Mouse (Mus musculus): ENCODE data around the gene Chd2. TPM values are rescaled to one million over a fixed set of nuclear protein-coding genes. Genes with fewer than 3 reads are reported as not detected.
"Not testable (repeated sequence)": the region's sequence is repeated elsewhere in the genome, so short reads cannot be mapped to it uniquely, and the experiment has no call there.

Chd2 gene
- total RNA-seq (2021) = 10 to 100 TPM; 29.8 to 39.6 TPM
- long read RNA-seq, experiment 1, partial matches to known transcripts = 1 of 9 reads
- long read RNA-seq, experiment 1, other reads (novel, unspliced or antisense) = 8 of 9 reads
- long read RNA-seq, experiment 2, partial matches to known transcripts = 0 of 8 reads
- long read RNA-seq, experiment 2, other reads (novel, unspliced or antisense) = 7 of 8 reads

DNA sequence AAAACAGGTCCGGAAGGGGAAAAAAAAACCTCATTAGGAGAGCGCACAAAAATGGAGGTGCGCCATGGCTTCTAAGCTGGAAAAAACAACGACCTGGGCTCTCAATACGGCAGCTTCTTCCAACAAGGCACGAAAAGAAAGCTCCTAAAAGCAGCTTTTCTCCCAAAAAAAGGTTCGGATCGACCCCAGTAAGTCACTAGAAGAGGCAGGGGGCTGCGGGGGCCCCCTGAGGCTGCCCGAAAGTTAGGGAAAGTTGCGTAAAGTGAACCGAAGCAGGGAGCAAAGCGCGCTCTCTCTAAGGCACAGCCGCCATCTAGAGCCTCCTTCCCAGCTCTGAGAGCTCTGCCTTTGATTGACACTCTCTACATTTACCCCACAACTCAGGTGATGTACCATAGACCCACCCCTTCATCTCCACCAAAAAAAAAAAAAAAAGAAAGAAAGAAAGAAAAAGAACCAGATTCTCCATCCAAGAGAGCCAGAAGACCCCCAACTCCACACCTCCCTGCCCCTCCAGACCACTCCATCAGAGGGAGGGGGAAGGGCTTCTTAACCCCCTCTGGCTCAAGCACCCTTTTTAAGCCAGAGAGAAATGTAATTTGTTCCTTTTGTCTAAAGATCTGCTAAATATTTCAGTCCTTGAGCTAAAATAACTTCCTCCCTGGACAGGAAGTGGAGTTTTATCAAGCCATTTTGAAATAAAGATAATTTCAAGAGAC lies at the start of gene Chd2:
TSS of gene Chd2 (minus strand) at position 419 of the 719 bp plus-strand sequence.
- DNase-seq (ENCODE audit: low spot score) = no peak

DNA sequence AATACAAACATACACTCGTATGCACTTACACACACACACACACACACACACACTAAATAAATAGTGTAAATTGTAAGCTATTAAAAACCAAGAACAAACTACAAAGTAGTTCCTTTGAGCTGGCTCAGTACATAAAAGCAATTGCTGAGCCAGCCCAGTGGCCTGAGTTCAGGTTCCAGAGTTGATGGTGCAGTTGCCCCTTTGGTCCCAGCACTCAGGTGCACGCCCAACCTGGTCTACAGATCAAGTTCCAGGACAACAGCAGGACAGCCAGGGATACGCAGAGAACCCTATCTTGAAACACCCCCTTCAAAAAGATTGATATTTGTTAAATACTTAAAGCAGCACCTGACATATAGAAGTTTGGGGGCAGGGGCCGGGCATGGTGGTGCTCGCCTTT lies 49.1 kb upstream of the Chd2 start:
- no peak for DNase-seq (ENCODE audit: low spot score)

DNA sequence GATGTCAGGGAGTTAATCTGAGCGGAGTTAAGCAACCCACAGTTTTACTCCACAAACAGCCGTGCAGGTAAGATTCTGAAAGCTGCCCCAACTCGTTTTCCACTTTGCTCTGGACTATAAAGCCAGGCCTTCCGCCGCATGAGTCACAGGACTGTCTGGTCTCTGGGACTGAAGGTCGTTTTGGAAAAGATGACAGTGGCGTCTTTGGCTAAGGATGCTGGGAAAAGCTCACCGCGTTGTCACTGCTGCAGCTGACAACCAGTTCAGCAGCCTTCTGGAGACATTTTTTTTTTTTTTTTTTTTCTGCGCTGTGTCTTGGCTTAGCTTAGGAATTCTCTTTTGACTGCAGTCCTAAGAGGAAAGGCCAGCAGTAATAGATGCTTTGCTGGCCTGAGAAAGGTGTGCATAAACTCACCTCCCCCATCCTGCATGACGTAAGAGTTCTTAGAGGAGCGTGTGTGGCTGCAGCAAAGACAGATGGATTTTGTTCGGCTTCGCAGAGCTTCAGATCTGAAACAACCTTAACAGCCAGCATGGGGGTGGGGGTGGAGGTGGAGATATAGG lies 47.7 kb upstream of the Chd2 start:
- DNase-seq (ENCODE audit: low spot score) = peak; percentile 59

DNA sequence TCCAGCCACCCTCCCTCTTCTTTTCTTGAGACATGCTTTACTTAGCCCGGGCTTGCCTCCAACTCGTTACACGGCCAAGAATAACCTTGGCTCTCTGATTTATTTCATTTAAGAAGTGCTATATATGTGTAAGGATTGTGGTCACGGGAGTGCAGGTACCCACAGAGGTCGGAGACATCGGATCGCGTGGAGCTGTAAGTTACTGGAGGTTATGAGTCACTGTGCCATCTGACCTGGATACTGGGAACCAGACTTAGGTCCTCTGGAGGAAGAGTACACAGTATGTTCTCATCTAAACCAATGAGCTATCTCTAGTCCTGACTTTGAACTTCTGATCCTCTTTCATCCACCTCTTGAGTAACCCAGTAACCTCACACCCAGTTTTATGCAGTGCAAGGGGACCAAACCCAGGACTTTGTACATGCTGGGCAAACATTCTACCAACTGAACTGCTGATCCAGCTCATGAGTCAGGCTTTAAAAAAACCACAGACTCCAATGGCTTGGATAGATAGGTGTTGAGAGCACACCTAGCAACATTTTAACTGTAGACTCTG lies 46.8 kb upstream of the Chd2 start:
- DNase-seq (ENCODE audit: low spot score) = peak; percentile 65

DNA sequence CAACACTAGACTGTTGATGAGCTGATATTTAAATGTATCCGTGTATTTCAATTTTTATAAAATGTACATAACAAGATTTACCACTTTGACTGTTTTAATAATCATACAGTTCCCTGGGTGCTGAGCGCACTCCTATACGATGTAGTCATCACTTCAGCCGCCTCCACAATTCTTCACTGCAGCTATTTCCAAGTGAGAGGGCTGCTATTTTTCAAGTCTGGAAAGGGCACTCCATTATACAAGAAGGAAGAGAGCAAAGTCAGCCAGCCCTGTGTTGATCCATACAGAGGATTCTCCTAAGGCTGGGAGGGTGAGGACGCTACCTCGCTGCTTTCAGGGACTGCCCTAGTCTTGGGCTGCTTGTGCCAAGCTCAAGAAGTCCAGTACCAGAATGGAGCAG lies 45.1 kb upstream of the Chd2 start:
- no peak for DNase-seq (ENCODE audit: low spot score)

DNA sequence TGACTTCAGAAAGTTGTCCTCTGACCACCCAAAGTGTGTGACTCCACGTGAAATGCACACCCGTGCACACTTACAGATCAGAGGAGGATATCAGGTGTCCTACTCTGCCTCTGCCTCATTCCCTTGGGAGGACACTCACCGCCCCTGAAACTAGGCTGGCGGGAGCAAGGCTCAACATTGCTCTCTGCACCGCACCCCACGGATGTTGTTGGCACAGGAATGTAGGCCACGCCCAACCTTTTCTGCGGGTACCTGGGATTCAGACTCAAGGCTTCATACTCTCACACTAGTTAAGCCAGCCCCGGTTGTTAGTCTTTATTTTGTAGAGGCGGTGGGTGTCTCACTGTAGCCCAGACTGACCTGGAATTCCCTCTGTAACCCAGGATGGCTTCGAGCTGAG lies 44.6 kb upstream of the Chd2 start:
- DNase-seq (ENCODE audit: low spot score) = no peak

DNA sequence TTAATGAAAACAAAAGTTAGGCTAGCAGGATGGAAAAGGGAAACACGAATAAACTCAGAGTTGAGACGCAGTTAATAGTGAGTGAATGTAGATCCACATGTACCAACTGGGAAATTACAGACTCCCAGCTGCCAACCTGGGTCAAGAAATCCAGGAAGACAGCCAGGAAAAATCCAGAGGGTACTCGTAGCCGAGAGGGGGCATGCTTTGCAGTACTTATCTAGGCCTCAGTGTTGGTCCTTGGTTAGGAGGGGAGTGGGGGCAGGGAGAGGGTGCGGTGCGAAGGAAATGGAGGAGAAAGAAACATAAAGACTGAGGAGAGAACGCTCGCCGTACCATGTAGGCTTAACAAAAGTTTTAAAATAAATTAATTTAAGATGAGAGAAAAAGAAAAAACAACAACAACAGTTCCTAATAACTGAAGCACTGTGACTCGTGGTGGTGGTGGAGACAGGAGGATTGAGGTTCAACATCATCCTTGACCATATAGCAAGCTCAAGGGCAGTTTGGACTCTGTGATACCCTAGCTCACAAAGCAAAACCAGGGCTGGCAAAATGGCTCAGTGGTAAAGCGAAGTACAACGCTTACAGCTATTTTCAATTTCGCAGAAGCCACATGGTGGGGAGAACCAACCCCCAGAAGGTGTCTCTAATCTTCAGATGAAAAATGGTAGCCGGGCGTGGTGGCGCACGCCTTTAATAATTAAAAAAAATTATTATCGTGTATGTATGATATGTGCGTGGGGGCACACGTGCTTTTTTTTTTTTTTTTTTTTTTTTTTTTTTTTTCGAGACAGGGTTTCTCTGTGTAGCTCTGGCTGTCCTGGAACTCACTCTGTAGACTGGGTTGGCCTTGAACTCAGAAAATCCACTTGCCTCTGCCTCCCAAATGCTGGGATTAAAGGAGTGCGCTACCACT lies 43.7 kb upstream of the Chd2 start:
- no peak for DNase-seq (ENCODE audit: low spot score)

DNA sequence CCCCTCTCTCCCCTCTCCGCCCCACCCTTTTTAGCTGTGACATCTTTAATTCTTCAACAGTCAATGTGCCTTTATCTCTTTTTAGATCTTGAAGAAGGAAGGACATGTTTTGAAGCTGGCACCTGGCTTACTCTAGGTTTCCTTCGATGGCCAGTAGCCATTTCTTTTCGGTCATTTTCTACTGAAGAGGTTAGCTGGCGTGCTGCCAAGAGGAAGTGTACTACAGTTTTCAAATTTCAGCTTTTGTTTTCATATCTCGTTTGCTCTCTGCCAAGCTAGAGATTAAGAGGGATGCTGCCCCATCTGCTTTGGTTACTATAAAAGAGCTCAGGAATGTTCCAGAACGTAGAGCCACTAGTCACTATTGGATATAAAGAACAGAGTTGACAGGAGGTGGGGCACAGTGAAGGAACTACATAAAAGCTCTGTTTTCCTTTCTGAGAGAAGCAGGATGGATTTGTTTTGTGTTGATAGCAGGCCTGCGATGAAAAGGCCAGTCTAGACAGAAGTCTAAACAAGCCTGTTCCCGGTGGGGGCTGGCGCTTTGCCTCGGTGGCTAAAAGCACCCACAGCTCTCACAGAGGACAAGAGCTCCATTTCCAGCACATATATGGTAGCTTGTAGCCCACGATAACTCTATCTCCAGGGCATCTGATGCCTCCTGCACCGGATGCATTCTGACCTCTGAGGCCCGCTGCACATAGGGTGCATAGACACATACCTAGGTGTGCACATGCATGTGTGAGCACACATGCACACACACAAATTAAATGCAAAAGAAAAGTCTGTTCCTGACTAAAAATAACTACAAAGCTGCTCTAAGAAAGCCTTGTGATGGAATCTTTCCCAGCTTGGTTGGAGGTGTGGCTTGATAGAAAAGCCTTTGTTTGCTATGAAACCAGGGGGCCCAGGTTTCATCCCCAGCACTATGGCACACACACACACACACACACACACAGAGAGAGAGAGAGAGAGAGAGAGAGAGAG lies 42.7 kb upstream of the Chd2 start:
- no peak for DNase-seq (ENCODE audit: low spot score)

DNA sequence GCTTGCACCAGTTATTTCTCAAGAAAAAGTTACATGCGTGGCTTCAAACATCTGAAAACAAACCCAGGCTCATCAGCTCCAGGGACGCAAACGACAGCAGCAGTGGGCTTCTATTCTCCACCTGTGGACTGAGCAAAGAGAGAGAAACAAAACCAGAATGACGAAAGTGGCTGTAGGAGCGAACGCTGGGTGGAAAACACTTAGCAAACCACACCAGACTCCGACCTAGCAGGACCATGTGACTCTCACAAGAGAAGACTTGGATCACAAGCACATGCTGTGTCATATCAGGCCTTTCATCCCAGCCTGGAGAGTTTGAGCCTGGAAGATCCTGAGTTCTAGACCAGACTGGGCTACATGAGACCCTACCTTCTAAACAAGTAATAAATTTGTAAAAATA lies 41.8 kb upstream of the Chd2 start:
- no peak for DNase-seq (ENCODE audit: low spot score)

DNA sequence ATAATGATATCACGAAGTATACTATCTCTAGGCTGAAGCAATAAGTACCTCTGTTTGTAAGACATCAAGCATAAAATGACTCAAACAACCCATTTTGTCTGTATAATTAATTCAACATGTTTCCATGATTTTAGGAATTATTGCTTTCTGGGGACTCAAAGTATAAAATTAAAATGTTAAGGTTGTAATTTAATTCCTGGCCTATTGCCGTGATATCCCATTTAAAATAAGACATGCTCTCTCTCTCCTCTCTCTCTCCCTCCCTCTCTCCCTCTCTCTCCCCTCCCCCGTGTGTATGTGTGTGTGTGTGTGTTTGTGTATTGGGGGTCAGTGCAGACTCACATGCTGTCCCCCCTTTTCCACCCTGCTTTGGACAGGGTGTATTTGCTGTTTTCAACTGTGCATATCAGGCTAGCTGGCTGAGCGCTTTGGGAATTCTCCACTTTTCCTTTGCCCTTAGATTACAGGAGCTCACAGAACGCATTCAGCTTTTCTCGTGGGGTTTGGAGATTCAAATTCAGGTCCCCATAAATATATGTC lies 40.3 kb upstream of the Chd2 start:
- DNase-seq (ENCODE audit: low spot score) = no peak

DNA sequence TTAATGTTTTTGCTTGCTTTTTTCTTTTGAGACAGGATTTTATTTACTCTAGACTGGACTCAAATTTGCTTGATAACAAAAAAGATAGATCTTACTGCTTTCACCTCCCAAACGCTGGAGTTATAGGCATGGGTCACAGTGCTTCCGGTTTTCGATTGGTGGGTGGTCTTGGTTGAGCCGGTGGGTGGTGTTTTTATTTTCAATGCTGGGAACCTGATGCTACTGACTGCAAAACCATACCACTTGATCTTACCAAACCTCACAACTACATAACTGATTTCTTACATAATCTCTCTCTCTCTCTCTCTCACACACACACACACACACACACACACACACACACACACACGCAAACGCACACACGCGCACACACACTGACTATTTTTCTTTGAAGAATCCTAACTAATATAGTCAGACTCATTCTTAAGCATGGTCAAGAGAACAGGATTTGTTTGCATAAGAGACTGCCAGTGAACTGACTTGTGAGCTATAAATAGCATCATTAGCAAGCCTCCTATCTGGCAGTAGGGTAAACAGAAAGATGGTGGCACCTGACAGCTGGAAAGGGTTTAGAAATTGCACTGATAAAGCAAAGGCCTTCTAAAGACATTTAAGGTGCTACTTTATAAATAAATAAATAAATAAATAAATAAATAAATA lies 37.6 kb upstream of the Chd2 start:
- peak; percentile 41 for DNase-seq (ENCODE audit: low spot score)

DNA sequence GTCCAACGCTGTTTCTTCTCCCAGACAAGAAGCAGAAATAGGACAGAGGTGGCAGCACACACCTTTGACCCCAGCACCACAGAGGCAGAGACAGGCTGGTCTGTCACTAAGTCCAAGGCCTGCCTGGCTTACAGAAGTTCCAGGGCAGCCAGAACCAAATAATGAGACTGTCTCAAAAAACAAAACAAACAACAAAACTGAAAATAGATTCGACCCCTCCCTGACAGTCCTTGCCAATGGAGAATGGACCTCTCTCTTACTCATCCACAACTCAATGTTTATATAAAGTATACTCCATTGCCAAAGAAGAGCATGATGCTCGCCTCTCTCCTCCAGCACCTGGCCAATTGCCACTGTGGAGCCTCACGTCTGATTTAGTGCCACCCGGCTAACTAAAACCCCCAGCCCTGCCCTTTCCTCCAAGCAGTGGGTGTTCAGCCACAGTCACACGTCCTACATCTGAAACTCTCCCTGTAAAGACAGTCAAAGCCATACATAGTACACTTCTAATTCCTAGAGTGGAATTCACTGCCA lies 36.3 kb upstream of the Chd2 start:
- no peak for DNase-seq (ENCODE audit: low spot score)

DNA sequence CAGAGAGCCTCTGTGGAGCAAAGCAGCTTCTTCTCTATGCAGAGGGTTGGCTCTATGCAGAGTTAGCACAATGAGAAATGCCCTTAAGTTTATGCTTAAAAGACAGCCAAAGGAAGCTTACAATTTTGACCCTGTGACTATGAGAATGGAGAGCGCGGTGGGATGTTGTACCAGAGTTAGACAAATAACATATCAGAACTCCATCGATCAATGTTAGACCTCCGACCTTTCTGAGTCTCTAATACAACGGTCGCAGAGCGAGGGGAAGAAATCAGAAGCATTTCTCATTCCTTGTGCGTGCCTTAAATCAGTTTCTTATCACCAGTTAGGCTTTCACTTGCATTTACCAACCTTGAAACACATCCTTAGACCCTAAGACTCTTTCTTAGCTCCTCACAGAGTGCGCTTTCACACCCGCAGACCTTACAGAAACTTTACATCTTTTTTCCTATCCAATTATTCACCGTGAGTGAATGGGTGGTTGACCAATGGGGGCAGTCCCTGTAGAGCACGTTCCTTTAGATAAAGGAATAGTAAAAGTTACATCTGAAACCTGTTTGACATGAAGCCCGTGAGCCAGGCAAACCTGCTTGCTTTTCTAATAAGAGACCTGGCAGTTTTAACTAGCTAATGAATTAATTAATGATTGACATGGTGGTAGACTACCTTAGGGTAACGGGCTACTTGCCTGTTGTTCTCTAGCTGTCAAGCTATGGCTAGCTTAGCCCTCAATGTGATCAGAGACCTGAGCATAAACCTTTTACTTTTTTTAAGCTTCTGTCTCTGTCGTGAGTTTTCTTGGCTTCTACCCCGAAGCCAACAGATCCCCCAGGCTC lies 34.7 kb upstream of the Chd2 start:
- DNase-seq (ENCODE audit: low spot score) = no peak

DNA sequence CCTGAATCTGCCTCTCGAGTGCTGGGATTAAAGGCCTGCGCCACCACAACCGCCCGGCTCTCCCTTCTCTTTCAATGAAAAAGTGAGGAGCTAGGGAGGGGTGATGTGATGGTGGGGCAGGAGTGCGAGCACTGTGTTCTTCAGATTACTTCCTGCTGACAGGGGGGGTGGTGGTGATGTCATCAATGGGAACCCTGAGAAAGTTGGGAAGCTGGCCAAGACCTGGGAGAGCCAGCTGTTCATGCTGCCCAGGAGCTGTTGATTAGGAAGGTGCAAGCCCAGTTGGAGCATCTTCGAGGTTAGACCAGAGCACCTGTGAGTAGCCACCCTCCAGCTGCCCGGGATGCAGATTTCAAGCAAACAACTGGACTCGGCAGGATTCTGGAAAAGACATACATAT lies 33.6 kb upstream of the Chd2 start:
- no peak for DNase-seq (ENCODE audit: low spot score)

DNA sequence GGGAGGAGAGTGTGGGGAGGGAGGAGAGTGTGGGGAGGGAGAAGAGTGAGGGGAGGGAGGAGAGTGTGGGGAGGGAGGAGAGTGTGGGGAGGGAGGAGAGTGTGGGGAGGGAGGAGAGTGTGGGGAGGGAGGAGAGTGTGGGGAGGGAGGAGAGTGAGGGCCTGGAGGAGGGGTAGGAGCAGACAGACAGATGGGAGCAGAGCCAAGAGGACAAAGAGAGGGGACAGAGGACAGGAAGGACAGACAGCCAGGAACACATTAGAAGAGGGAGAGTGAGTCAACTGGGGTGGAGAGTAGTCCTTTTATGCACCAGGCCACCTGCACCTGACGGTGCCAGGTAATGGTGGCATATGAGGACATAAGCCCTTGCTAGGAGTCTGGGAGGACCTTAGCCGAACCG lies 33.0 kb upstream of the Chd2 start:
- DNase-seq (ENCODE audit: low spot score) = not testable (repeated sequence)

DNA sequence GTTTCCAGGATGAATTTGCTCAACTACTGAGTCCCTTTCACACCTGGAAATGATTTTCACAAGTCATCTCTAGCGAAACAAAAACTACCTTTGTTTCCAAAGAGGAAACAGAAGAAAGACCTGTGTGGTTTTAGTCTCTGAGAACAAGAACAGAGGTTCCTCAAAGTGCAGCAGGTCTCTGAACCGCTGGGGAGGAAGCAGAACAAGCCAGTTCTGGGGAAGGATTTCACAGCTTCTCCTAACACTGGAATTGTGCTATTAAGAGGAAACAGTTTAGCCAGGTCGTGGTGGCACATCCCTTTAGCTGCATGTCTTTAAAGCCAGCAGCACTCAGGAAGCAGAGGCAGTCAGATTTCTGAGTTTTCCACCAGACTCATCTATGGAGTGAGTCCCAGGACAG lies 30.9 kb upstream of the Chd2 start:
- no peak for DNase-seq (ENCODE audit: low spot score)

DNA sequence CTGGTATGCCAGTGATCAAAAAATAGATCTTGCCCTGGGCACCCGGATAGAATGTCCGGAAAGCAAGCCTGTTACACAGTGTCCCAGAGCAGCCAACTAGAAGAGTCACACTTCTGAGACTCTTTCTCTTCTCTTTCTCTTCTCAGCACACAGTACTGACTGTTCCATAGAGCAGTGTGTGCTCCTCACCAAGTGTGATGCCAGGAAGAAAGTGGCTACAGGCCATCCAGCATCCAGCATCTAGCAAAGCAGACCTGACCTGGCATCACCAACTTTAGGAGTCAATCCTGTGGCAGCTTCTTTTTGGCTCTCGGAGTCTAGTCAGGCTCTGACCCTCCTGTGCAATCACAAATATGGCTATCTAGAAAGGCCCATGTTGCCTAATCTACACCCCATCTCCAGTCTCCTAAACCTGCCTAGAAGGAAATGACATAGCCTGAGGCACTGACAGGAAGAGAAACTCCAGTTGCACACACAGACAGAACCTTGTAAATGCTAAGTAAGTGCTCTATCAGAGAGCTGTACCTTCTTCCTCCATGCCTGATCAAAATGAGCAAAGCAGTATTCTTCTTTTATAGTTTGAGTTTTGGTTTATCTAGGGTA lies 27.3 kb upstream of the Chd2 start:
- DNase-seq (ENCODE audit: low spot score) = peak; percentile 77

DNA sequence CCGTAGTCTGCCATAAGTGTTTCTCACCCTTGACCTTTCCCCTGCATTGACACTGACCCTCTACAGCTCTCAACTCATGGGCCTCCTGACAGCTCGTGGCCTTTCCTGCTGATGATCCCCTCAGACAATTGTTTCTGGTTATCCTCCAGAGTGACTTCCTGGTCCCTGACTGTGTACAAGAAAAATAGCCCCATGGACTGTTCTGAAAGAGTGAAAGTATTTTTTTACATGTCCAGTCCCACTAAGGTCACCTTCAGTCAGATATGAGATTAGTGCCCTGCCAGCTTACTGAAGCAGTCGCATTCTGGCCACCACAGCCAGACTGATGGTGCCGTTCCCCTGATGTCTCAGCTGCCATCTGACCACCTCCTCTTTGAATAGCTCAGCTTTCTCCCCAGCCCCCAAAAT lies 26.1 kb upstream of the Chd2 start:
- DNase-seq (ENCODE audit: low spot score) = peak; percentile 49
